Mouse (Mus musculus) adrenal gland (tissue): ENCODE measurements around the gene Smg6.

ENCODE experiments used
- intact Hi-C: fragments of 180-260 bp; cut with DNase I; formaldehyde crosslinking; loops from one replicate; pipeline ENCODE4 v1.15.1; 2025

The Smg6 gene

GRCm38 (mm10) chr11:74927236-74927725 is 1.7 kb downstream of the Smg6 start:
- intact Hi-C loops, result no loop called here

GRCm38 (mm10) chr11:74929111-74929510 is 3.5 kb downstream of the Smg6 start:
- intact Hi-C loops, result no loop called here

- intact Hi-C loops, result no loop called here
These were observed 4.8 kb downstream of the Smg6 start for GRCm38 (mm10) chr11:74930391-74930790.

GRCm38 (mm10) chr11:74946348-74946747 is 20.7 kb downstream of the Smg6 start:
- intact Hi-C loops, result loop anchor here (10.0 kb wide), 1 partner anchor 348 kb away; no protein-coding TSS in a partner anchor

GRCm38 (mm10) chr11:74954901-74955300 is 29.3 kb downstream of the Smg6 start:
- intact Hi-C loops, result no loop called here

- intact Hi-C loops, result no loop called here
These were observed 30.4 kb downstream of the Smg6 start for GRCm38 (mm10) chr11:74956006-74956405.

- intact Hi-C loops, result no loop called here
These were observed 32.0 kb downstream of the Smg6 start for GRCm38 (mm10) chr11:74957600-74957999.

- intact Hi-C loops, result no loop called here
These were observed 33.9 kb downstream of the Smg6 start for GRCm38 (mm10) chr11:74959501-74959900.

DNA sequence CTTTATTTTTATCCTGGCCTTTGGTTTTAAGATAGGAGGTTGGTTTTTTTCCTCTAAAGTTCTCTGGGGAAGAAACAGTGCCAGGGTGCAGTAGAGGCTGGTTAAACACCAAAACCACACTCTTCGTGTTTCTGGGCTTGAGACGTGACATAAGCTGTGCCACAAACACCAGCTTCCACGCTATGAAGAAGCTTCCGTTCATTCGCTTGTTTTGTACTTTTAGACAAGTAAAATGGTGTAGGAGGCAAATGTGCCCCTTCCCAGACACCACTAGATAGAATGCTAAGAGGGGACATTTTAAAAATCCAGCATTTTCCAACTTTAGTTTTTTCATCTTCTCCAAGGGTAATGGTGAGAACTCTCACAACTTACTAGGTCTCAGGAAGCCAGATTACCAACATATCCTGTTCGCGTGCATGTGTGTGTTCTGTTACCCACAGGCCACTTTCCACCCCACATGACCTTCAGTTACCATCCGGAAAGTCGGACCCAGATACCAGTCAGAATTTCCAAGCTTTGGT is 34.5 kb downstream of the Smg6 start:
- intact Hi-C loops, result no loop called here

DNA sequence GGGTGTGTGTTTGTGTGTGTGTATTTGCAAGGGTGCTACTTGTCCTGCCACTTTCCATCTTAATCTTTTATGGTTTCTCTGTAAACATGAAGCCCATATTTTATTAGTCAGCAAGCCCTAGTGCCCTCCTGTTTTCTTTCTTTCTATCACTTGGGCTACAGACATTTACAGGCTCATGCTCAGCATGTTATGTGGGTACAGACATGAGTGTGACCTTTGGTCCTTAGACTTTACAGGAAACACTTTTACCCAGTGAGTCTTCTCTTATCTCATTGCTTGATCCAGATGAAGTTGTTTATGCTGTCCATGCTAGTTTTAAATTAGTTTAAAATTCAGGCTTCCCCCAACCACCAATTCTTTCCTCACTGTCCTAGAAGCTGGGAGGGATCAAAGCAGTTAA is 36.3 kb downstream of the Smg6 start:
- intact Hi-C loops, result no loop called here

GRCm38 (mm10) chr11:74962846-74963407 is 37.3 kb downstream of the Smg6 start:
- intact Hi-C loops, result no loop called here

DNA sequence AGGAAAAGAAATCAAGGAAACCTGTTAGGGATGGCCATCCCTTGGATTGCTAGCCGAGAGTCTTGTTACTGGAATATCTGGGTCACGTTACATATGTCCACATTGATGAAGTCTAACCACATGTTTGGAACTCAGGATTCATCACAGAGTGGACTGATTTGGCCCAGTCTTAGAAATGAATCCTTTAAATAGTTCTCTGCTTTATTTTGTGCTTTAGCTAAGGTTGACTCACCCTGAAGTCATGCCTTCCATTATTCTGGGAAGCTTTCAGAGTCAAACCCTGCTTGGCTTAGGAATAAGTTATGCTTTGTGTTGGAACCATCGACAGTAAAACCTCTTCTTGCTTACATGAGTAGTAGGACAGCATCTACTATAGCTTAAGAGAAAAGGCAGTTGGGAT is 39.9 kb downstream of the Smg6 start:
- intact Hi-C loops, result no loop called here

GRCm38 (mm10) chr11:74973290-74974157 is 47.9 kb downstream of the Smg6 start:
- intact Hi-C loops, result no loop called here

GRCm38 (mm10) chr11:74974615-74975014 is 49.0 kb downstream of the Smg6 start:
- intact Hi-C loops, result no loop called here

DNA sequence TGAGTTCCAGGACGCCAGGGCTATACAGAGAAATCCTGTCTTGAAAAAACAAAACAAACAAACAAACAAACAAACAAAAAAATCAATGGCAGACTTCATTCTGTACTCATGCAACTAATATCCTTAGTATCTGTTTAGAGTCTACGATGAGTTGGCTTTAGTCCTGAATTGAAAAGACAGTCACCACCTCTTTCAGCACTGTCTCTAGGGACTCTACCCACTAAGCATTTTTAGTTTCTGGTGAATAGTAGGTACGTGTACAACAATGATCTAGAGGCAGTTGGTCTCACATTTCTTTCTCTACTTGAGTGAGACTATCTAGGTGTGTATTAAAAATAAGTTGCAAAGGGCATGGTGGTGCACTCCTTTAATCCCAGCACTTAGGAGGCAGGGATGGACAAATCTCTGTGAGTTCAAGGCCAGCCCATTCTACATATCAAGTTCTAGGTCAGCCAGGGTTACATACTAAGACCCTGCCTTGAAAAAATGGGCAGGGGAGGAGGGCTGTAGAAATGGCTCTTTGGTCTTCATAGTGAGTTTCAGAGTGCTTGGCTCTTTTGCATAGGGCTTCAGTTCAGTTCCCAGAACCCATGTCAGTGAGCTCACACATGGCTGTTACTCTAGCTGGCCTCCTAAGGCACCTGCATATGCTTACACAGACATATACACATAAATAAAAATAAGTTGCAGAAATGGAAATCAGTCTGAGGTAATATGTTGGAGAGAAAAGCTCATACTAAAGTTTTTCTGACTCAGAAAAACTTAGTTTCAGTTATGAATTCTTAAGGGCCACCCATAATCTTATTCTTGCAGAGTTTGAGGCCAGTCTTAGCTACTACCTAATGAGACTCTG is 51.4 kb downstream of the Smg6 start:
- intact Hi-C loops, result no loop called here

GRCm38 (mm10) chr11:74981464-74981863 is 55.8 kb downstream of the Smg6 start:
- intact Hi-C loops, result loop anchor here (1.0 kb wide), 1 partner anchor 184 kb away; no protein-coding TSS in a partner anchor

GRCm38 (mm10) chr11:74982241-74982640 is 56.6 kb downstream of the Smg6 start:
- intact Hi-C loops, result no loop called here

GRCm38 (mm10) chr11:74988162-74988561 is 62.5 kb downstream of the Smg6 start:
- intact Hi-C loops, result no loop called here

DNA sequence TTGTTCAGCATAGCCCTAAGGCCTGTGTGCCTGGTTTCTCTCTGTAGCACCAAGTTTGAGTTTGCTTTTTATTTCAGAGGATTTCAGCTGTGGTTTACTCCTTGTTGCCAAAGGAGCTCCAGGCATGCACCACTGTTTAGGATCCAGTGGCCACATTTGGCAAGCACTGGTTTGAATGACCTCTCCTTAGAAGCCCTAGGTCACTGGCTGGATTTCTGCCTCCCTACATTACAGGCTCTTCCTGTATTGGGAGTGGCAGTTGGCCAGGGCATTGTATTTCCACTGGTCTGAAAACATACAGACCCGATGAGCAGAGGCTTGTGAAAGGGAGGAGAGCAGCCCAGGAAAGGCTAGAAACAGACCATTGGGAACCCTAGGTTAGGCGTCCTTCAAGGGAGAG is 63.4 kb downstream of the Smg6 start:
- intact Hi-C loops, result no loop called here

GRCm38 (mm10) chr11:74990501-74990900 is 64.9 kb downstream of the Smg6 start:
- intact Hi-C loops, result no loop called here

GRCm38 (mm10) chr11:74991290-74991689 is 65.7 kb downstream of the Smg6 start:
- intact Hi-C loops, result no loop called here
